In genomic region chr1:87733212-87733611, GRCm38 (mm10) we compare ENCODE assay signal across 15 mouse cellular contexts. TPM values are rescaled to one million over a fixed set of nuclear protein-coding genes. Genes with fewer than 3 reads are reported as not detected.
DNase-seq lines count a peak whose midpoint lies in the region; ATAC-seq lines count a peak whose summit lies in the region.
"Had no signal": no experiment of that assay in that cellular context is flagged by ENCODE, and none has a peak within 500 bp of the region (broad histone marks: within the 10 kb centered on the region; RNA-seq: fewer than 3 reads in every experiment).

No protein-coding gene starts in this region.

- WGBS in heart, embryonic 10.5 days: 81% methylated on average over 5 of the region's 5 CpGs
- 87% methylated on average over 5 of the region's 5 CpGs for WGBS in intestine, embryonic 15.5 days

- no peak overlapping the region for H3K27ac ChIP-seq in heart, embryonic 10.5 days
- H3K27ac ChIP-seq in intestine, embryonic 15.5 days: no peak overlapping the region
- H3K27ac ChIP-seq: embryonic facial prominence, embryonic 12.5 days; heart, embryonic 13.5 days; hindbrain, embryonic 13.5 days; liver, embryonic 13.5 days; neural tube, embryonic 15.5 days had no signal

- no peak for ATAC-seq in intestine, embryonic 15.5 days

- DNase-seq in cerebellum, adult 8-10 months: peak; percentile 8
- DNase-seq in cerebellum, adult 11 months: no peak
- DNase-seq in heart, adult 18-20 months: peak; percentile 14 to 22
- no peak for DNase-seq in heart, embryonic 10.5 days (ENCODE audit: low spot score)
- peak; percentile 4 for DNase-seq in lung, postnatal 14 days
- DNase-seq in lung, postnatal 25 days (ENCODE audit: low spot score): no peak
- DNase-seq in left cerebral cortex, postnatal 14 days (ENCODE audit: low spot score in 2 of 2): peak; percentile 37 to 78
- DNase-seq: adrenal gland, postnatal 14 days; kidney, adult 2 months; liver, embryonic 13.5 days had no signal

- no peaks in the 10 kb centered on the region for H3K36me3 ChIP-seq in heart, embryonic 10.5 days
- no peaks in the 10 kb centered on the region for H3K36me3 ChIP-seq in intestine, embryonic 15.5 days
- H3K36me3 ChIP-seq: embryonic facial prominence, embryonic 12.5 days; heart, embryonic 13.5 days; hindbrain, embryonic 13.5 days; liver, embryonic 13.5 days; neural tube, embryonic 15.5 days had no signal

- intact Hi-C loops in left cerebral cortex, postnatal 14 days (cut with DNase I): no loop called here

- no peak overlapping the region for H3K4me2 ChIP-seq in intestine, embryonic 15.5 days (replicated peaks)
- H3K4me2 ChIP-seq: embryonic facial prominence, embryonic 12.5 days; heart, embryonic 13.5 days; hindbrain, embryonic 13.5 days; liver, embryonic 13.5 days; neural tube, embryonic 15.5 days had no signal

- H3K27me3 ChIP-seq in heart, embryonic 10.5 days (ENCODE audit: insufficient read depth, poor library complexity, severe bottlenecking): no peaks in the 10 kb centered on the region; the same call in 1 of the 2 replicates
- H3K27me3 ChIP-seq in intestine, embryonic 15.5 days (replicated peaks): no peaks in the 10 kb centered on the region
- H3K27me3 ChIP-seq: embryonic facial prominence, embryonic 12.5 days; hindbrain, embryonic 13.5 days; liver, embryonic 13.5 days; neural tube, embryonic 15.5 days had no signal

- H3K4me1 ChIP-seq in heart, embryonic 10.5 days: no peaks in the 10 kb centered on the region
- H3K4me1 ChIP-seq in intestine, embryonic 15.5 days (replicated peaks): no peaks in the 10 kb centered on the region
- H3K4me1 ChIP-seq: embryonic facial prominence, embryonic 12.5 days; heart, embryonic 13.5 days; hindbrain, embryonic 13.5 days; liver, embryonic 13.5 days; neural tube, embryonic 15.5 days had no signal

- no peaks in the 10 kb centered on the region for H3K9me3 ChIP-seq in heart, embryonic 10.5 days
- no peaks in the 10 kb centered on the region for H3K9me3 ChIP-seq in intestine, embryonic 15.5 days
- H3K9me3 ChIP-seq: embryonic facial prominence, embryonic 12.5 days; heart, embryonic 13.5 days; hindbrain, embryonic 13.5 days; liver, embryonic 13.5 days; neural tube, embryonic 15.5 days had no signal

- H3K4me3 ChIP-seq in heart, embryonic 10.5 days: no peak overlapping the region
- H3K4me3 ChIP-seq in intestine, embryonic 15.5 days (replicated peaks): no peak overlapping the region
- H3K4me3 ChIP-seq: embryonic facial prominence, embryonic 12.5 days; heart, embryonic 13.5 days; hindbrain, embryonic 13.5 days; liver, embryonic 13.5 days; neural tube, embryonic 15.5 days had no signal

- H3K9ac ChIP-seq in intestine, embryonic 15.5 days: no peak overlapping the region
- H3K9ac ChIP-seq: embryonic facial prominence, embryonic 12.5 days; heart, embryonic 13.5 days; hindbrain, embryonic 13.5 days; liver, embryonic 13.5 days; neural tube, embryonic 15.5 days had no signal

RNA-seq across cellular contexts. Expression of gene Atg16l1, which starts 22.5 kb away (rescaled TPM):
- 10 to 100 TPM; 27.8 to 32.3 TPM for total RNA-seq in heart, adult 18-20 months (2021)
- 32.1 and 33.5 TPM in 2 replicates for polyA plus RNA-seq in heart, embryonic 10.5 days (2016; fragmentation: Nextera tagmentation; extraction: Ambion mirVana)
- total RNA-seq in left cerebral cortex, postnatal 14 days (2021): 10 to 100 TPM; 66.9 to 68.0 TPM
- polyA plus RNA-seq in intestine, embryonic 15.5 days (2015; fragmentation: Nextera tagmentation; extraction: Ambion mirVana): 25.4 and 26.6 TPM in 2 replicates

Comparison
In these comparisons a context has a peak if more than half of its experiments do, and no peak if none do; other contexts are left out.
1. DNase-seq: peak in cerebellum, adult 8-10 months (single experiment), heart, adult 18-20 months (2 of 2), lung, postnatal 14 days (single experiment) and left cerebral cortex, postnatal 14 days (2 of 2); none in cerebellum, adult 11 months (single experiment), heart, embryonic 10.5 days (single experiment) and lung, postnatal 25 days (single experiment).